Mouse (Mus musculus) cerebellum, adult 18-20 months (tissue): Measurements from ENCODE around the gene Gm6526.
"Not testable (repeated sequence)": the region's sequence is repeated elsewhere in the genome, so short reads cannot be mapped to it uniquely, and the experiment has no call there.

Experiments
- DNase-seq, 2 experiments: peaks; one replicate each; pipeline ENCODE4 v3.0.0; 2021

Gene Gm6526

DNA sequence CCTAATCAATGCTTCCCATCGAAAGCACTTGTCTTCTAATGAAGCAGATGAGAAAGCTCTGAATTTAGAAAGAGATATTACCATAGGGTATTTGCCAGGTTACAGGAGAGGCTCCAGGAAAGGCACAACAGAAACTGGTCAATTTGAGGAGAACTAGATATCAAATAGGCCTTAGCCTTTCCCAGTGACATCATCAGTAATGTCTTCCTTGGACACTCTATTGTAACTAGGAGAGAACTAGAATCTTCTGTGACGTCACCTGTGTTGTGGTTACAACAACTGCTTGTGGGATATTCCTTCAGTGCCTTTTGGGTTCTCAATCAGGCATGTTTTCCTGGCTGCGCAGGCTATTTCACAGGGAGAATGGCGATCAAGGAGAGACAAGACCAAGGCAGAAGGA lies at the start of gene Gm6526:
Gm6526 (plus strand) TSS at position 301 of the 400 bp plus-strand sequence.
- not testable (repeated sequence) for DNase-seq

- not testable (repeated sequence) for DNase-seq
Measured at GRCm38 (mm10) chr14:43727385-43727784, 20.3 kb upstream of the Gm6526 start, which contains the start of gene Gm16506. Gene Gm16506, minus strand, starts transcription at chr14:43727485.

GRCm38 (mm10) chr14:43784645-43785044 lies 37.0 kb downstream of the Gm6526 start, which contains the start of gene Gm8180:
Gene Gm8180, minus strand, starts transcription at chr14:43784745.
- DNase-seq, result not testable (repeated sequence)

GRCm38 (mm10) chr14:43793811-43794210 lies 46.1 kb downstream of the Gm6526 start:
- not testable (repeated sequence) for DNase-seq

DNA sequence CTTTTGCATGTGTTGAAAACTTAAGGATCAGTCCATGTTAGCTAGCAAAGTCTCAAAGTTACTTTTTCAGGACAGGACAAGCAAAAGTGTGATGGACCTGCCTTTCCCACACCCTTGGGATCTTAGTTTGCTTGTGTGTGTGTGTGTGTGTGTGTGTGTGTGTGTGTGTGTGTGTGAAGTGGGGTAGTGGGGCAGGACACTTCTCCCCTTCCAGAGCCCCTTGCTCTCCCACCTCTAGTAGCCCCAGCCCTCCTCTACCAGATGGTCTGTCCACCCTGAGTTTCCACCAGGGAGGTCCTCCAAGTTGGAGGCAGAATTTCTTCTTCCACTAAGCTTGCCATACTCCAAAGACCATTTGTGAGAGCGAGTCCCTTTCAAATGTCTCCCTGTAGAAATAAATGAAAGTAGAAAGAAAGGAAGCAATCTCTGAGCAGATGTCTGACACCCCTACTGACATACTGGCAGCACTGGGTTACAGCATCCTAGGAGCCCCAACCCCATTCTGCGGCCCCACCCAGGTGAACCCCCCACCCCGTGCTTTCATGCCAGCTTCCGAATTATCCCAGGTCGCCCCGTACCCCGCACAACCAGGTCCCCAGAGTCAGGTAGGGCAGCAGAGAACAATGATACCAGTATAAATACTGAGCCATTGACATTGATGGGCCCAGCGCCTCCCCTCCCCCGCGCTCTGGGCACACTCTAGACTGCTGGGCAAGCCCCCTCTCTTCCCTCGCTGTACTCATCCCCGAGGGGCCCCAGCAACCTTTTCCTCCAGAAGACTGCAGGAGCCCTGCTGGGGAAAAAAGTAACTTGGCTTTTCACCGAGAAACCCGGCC lies 48.6 kb downstream of the Gm6526 start:
- DNase-seq, result no peak

DNA sequence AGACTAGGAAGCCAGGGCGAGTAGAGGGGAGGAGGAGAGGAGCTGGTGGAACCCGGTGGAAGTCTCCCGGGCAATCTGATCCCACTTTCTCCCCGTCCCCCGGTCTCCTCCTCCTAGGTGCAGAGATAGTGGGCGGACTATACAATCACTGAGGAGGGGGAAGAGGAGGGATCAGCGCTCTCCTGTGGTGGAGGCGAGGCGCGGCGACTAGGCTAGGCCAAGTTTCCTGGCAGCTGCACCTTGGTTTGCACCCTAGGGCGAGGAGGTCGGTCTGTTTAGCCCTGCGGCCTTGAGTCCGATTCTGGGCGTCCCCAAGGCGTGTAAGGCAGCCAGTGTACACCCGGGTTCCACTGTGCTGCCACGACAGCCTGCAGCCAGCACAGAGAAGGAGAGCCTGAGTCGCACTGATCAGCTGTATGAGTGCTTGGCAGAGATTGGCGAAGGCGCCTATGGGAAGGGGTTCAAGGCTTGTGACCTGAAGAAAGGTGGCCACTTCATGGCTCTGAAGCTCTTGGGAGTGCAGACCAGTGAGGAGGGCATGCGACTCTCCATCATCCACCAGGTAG lies 49.3 kb downstream of the Gm6526 start:
- DNase-seq, result not testable (repeated sequence)

GRCm38 (mm10) chr14:43804435-43804834 lies 56.8 kb downstream of the Gm6526 start:
- not testable (repeated sequence) for DNase-seq
